Mouse (Mus musculus): ENCODE measurements around the gene 4930404N11Rik. TPM values are rescaled to one million over a fixed set of nuclear protein-coding genes. Genes with fewer than 3 reads are reported as not detected.

The 4930404N11Rik gene
- polyA plus RNA-seq, 1 experiment = not detected

DNA sequence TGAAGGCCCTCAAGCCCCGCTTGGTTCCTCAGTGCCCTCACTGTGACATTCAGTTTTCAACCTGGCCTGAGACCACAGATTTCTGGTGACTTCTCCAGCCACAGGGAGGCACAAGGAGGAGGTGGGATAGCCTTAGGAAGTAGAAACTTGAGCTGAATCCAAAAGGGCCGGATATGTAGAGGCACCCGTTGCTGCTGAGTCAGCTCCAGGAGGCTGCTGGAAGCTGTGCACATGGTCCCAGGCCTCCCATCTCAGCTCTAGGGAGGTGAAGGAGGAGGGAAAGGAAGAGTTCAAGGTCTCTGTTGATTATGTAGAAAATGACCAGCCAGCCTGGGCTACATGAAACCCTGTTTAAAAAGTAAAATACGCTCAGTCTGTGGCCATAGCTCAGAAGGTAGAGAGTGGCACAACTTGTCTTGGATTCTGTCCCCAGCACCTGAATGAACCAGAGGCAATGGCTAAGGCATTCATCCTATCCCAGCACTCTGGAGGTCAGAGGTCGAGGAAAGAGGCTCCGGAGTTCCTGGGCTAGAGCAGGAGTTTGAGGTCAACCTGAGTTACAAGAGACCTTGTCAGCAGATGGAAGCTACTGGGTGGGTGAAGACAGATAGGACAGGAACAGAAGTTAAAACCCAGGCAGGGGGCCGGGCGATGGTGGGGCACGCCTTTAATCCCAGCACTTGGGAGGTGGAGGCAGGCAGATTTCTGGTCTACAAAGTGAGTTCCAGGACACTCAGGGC lies 10.7 kb downstream of the 4930404N11Rik start:
- no peak for TF ChIP-seq CTCF (IDR thresholded peaks at IDR 0.05; ENCODE audit: insufficient read depth, low read depth, low read length)
- 72% methylated on average over 9 of the region's 9 CpGs for WGBS
- no peak overlapping the region for H3K4me3 ChIP-seq (ENCODE audit: insufficient read depth, low read depth, low read length)

DNA sequence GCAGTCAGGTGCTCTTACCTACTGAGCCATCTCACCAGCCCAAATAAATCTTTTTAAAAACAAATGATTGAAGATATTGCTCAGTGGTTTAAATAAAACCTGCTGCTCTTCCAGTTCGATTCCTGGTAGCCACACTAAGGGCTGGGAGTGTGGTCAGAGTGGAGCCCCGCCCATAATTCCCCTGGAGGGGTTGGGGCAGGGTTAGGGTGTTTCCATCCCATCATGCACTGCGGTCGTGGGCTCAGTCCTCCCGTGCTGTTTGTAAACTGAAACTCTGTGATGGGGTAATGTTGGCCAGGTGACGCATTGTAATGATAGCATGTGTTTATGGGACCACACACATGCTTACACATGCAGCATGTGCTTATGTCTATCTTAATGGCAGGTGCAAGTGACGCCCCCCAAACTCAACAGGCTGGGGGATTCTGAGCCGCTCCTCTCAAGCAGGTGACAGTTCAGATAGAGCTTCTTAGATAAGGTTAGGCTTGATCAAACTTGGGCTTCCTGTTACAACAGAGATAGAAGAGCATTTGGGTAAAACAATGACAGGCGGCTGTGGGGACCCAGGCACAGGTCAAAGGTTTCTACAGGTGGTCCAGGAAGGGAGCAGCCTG lies 13.8 kb downstream of the 4930404N11Rik start:
- TF ChIP-seq POLR2A (IDR thresholded peaks at IDR 0.05; ENCODE audit: insufficient read depth, low read depth, low read length) (no peak), CTCF (IDR thresholded peaks at IDR 0.05; ENCODE audit: insufficient read depth, low read depth, low read length) (no peak)
- Histone ChIP-seq H3K4me3 (ENCODE audit: insufficient read depth, low read depth, low read length) (no peak overlapping the region), H3K4me1 (ENCODE audit: control insufficient read depth, insufficient read depth, low read length) (peaks cover 35% of the 10 kb centered on the region), H3K27ac (ENCODE audit: insufficient read depth, low read depth, low read length) (no peak overlapping the region)
- WGBS = 33% methylated on average over 9 of the region's 9 CpGs

More for the DNA sequence above, 10.7 kb downstream of the 4930404N11Rik start:
- Histone ChIP-seq H3K4me1 (ENCODE audit: control insufficient read depth, insufficient read depth, low read length) (peaks cover 48% of the 10 kb centered on the region), H3K27ac (ENCODE audit: insufficient read depth, low read depth, low read length) (no peak overlapping the region)

DNA sequence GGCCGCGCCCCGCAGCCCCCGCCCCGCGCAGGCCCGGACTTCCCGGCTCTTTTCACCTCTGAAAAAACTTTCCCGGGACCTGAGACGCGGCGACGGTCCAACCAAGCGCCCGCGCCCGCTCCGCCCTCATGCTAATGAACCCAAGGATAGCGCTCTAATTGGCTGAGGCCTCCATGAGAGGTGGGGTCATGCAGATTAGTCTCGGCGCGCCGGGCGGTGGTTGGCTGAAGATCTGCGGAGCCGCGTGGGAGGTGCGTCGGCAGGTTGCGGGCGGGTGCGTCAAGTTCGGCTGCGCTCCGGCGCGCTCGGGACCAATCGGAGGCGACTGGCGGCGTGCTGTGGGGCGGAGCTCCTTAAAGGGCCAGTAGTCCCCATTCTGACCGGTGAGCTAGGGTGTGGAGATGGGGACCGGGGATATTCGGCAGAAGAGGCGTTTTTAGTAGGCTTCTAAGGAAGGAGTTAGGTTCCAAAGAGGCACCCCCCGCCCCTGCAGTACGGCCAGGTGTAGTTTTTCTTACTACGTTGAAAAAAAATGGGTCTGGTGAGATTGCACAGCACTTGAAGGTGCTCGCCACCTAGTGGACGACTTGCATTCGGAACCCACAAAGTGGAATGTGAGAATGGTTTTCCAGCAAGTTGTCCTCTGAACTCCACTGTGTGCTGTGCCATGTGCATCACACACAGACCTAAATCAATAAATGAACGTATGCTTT lies 15.1 kb downstream of the 4930404N11Rik start, which contains the start of gene Hmg20b:
Gene Hmg20b, minus strand, starts transcription at position 130 of the 713 bp plus-strand sequence.
- TF ChIP-seq POLR2A (IDR thresholded peaks at IDR 0.05; ENCODE audit: insufficient read depth, low read depth, low read length) (no peak), CTCF (IDR thresholded peaks at IDR 0.05; ENCODE audit: insufficient read depth, low read depth, low read length) (peak; percentile 87)
- Histone ChIP-seq H3K27ac (ENCODE audit: insufficient read depth, low read depth, low read length) (0 out of 2 replicates have a peak within 1 kb of the TSS, but pooled peaks have one; percentile 48), H3K4me1 (ENCODE audit: control insufficient read depth, insufficient read depth, low read length) (peaks cover 27% of the 10 kb centered on the region), H3K4me3 (ENCODE audit: insufficient read depth, low read depth, low read length) (peak within 1 kb of the TSS; percentile 61)
- WGBS = under 1% methylated on average over 54 of the region's 54 CpGs

DNA sequence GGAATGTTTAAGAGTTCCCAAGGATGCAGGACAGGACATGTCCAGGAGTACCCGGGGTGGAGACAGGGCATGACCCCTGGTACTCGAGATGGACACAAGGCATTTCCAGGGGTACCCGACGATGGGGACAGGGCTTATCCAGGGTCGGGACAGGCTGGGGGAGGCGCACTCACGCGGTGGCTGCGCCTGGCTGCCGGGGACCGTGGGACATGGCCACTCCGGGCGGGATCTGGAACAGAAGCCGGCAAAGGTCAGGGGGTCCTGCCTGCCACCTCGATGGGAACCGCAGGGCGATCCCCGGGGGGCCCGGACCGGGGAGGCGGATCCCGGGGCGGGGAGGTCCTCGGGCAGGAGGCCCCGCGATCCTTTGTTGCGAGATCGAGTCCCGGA lies 15.7 kb downstream of the 4930404N11Rik start:
- WGBS = 1% methylated on average over 29 of the region's 29 CpGs
- Histone ChIP-seq H3K27ac (ENCODE audit: insufficient read depth, low read depth, low read length) (no peak overlapping the region), H3K4me1 (ENCODE audit: control insufficient read depth, insufficient read depth, low read length) (peaks cover 24% of the 10 kb centered on the region), H3K4me3 (ENCODE audit: insufficient read depth, low read depth, low read length) (peak overlapping the region; percentile 50)
- TF ChIP-seq POLR2A (IDR thresholded peaks at IDR 0.05; ENCODE audit: insufficient read depth, low read depth, low read length) = no peak
- no peak for TF ChIP-seq CTCF (IDR thresholded peaks at IDR 0.05; ENCODE audit: insufficient read depth, low read depth, low read length)

DNA sequence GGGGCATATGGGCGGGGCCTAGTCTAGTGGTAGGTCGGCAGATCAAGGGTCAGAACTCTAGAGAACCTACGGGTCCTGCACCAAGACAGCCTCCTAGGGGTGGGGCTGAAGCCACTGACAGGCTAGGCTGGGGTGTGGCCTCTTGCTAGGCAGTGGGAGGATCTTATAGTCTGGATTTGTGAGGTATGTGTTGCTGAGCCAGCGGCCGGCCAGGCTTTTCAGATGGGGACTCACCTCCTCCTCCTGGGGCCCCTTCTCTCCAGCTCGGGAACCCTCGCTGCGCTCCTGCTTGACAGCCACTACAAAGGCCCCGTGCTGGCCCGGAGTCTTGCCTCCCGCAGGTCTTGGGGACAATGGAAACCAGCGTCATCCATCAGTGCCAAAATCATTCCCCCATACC lies 16.5 kb downstream of the 4930404N11Rik start:
- Histone ChIP-seq H3K4me1 (ENCODE audit: control insufficient read depth, insufficient read depth, low read length) (peaks cover 17% of the 10 kb centered on the region), H3K27ac (ENCODE audit: insufficient read depth, low read depth, low read length) (no peak overlapping the region), H3K4me3 (ENCODE audit: insufficient read depth, low read depth, low read length) (no peak overlapping the region)
- TF ChIP-seq CTCF (IDR thresholded peaks at IDR 0.05; ENCODE audit: insufficient read depth, low read depth, low read length) (no peak), POLR2A (IDR thresholded peaks at IDR 0.05; ENCODE audit: insufficient read depth, low read depth, low read length) (no peak)
- 22% methylated on average over 12 of the region's 12 CpGs for WGBS

DNA sequence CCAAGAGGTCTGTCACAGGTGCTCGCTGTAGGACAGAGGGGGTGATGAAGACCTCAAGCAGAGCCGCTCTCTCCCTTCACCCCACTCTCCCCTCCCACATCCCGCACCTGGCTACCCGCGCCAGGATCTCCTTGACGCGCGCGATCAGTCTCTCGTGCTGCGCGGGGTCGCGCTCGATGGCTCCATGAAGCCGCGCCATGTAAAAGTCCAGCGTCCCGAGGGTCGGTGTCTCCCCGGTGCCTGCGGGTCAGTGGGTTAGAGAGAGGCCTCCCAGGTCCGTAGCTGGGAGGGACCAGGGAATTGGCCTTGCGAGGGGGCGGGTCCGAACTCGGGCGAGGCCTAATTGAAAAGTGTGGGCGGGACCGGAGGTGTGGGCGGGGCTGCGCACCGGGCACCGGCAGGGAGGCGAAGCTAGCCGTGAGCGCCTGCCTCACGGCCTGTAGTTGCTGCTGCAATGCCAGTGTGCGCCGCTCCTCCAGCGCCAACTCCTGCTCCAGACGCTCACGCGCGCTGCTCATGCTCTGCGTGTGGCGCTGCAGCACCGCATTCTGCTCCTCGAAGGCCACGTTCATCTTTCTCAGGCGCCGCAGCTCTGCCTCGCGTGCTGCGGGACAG lies 19.1 kb downstream of the 4930404N11Rik start:
- Histone ChIP-seq H3K4me3 (ENCODE audit: insufficient read depth, low read depth, low read length) (0 out of 2 replicates have a peak overlapping the region, but pooled peaks have one; percentile 2), H3K27ac (ENCODE audit: insufficient read depth, low read depth, low read length) (no peak overlapping the region), H3K4me1 (ENCODE audit: control insufficient read depth, insufficient read depth, low read length) (peaks cover 24% of the 10 kb centered on the region)
- 29% methylated on average over 55 of the region's 55 CpGs for WGBS
- TF ChIP-seq POLR2A (IDR thresholded peaks at IDR 0.05; ENCODE audit: insufficient read depth, low read depth, low read length) (no peak), CTCF (IDR thresholded peaks at IDR 0.05; ENCODE audit: insufficient read depth, low read depth, low read length) (no peak)

DNA sequence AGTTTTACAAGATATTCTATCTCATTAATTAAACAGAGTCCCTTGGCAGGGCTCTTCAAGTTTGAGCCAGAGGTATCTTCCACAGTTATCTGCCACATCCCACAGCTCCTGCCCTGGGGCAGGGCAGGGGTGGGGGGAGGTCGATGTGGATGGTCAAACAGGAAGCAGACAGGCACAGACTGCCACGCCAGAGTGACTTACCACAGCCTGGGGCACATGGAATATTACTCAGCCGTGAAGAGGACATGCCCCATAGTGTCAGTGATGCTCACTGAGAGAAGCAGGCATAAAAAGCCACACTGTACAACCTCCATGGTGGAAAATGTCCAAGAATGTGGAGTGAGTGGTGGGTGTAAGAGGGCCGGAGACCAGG lies 20.5 kb downstream of the 4930404N11Rik start:
- TF ChIP-seq POLR2A (IDR thresholded peaks at IDR 0.05; ENCODE audit: insufficient read depth, low read depth, low read length) (no peak), CTCF (IDR thresholded peaks at IDR 0.05; ENCODE audit: insufficient read depth, low read depth, low read length) (no peak)
- 89% methylated on average over 4 of the region's 4 CpGs for WGBS
- no peak overlapping the region for H3K27ac ChIP-seq (ENCODE audit: insufficient read depth, low read depth, low read length)
- no peak overlapping the region for H3K4me3 ChIP-seq (ENCODE audit: insufficient read depth, low read depth, low read length)
- peaks cover 24% of the 10 kb centered on the region for H3K4me1 ChIP-seq (ENCODE audit: control insufficient read depth, insufficient read depth, low read length)

DNA sequence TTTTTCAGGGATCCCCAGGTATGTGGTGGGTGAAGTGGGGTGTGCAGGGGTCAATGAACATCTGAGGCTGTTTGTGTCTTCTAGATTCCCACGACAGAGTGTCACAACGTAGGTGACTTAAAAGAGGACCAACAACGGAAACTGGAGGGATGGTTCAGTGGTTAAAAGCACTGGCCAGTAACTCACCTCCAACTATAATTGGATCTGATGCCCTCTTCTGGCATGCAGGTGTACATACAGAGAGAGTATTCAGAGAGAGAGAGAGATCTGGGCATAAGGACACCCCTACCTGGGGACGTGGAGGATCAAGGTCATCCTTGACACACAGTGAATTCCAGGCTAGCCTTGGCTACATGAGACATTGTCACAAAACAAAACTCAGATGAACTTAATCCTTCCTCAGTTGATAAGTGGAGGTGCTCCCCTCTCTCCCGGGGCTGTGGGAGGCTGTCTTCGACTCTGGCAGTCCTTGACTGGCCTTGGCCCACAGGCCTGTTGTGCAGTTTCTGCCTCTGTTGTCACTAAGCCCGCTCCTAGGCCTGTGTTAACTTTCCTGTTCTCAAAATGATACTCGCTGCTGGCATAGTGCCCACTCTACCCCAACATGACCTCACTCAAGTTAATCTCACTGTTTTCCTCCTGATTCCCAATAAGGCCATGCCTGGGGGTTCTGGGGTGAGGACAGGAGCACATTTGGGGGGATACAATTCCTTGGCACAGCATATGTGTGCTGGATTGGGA lies 21.0 kb downstream of the 4930404N11Rik start:
- TF ChIP-seq POLR2A (IDR thresholded peaks at IDR 0.05; ENCODE audit: insufficient read depth, low read depth, low read length) (no peak), CTCF (IDR thresholded peaks at IDR 0.05; ENCODE audit: insufficient read depth, low read depth, low read length) (no peak)
- Histone ChIP-seq H3K4me3 (ENCODE audit: insufficient read depth, low read depth, low read length) (no peak overlapping the region), H3K27ac (ENCODE audit: insufficient read depth, low read depth, low read length) (no peak overlapping the region), H3K4me1 (ENCODE audit: control insufficient read depth, insufficient read depth, low read length) (peaks cover 23% of the 10 kb centered on the region)
- WGBS = 51% methylated on average over 8 of the region's 8 CpGs

Data from olfactory bulb, adult 2 months (tissue).